Mouse (Mus musculus) E14TG2a.4 (cell line): Measurements from ENCODE around the gene Mier3.

Experiments used
- CTCF ChIP-seq: conservative IDR thresholded peaks from 2 replicates; pipeline ENCODE4 v1.5.1; 2014; ENCODE audit warnings: low read length
- POU5F1 ChIP-seq: IDR thresholded peaks from 2 replicates; pipeline ENCODE4 v1.6.1; 2014; ENCODE audit warnings: low read length, borderline replicate concordance

DNA sequence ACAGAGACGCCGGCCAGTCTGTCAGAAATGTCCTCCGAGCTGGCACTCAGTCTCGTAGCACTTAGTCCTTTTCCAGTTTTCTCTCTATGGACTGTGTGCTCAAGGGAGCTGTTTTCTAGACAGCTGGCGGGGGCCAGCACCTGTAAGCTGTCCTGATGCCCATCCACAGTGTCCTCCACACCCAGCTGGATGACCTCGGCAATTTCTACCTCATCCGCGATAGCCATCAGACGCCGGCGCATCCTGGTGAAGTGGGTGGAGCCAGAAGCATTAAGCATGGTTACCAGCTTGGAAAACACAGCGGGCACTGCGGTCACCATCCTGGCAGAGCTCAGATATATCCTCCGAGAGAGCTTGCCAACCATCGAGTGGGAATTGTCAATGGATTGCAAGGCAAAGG is 75.2 kb downstream of the Mier3 start:
- TF ChIP-seq CTCF (no peak), POU5F1 (no peak)
